Mouse (Mus musculus): Measurements from ENCODE around the gene Gm20821.
"Not testable (repeated sequence)": the region's sequence is repeated elsewhere in the genome, so short reads cannot be mapped to it uniquely, and the experiment has no call there.

Gm20821 gene

DNA sequence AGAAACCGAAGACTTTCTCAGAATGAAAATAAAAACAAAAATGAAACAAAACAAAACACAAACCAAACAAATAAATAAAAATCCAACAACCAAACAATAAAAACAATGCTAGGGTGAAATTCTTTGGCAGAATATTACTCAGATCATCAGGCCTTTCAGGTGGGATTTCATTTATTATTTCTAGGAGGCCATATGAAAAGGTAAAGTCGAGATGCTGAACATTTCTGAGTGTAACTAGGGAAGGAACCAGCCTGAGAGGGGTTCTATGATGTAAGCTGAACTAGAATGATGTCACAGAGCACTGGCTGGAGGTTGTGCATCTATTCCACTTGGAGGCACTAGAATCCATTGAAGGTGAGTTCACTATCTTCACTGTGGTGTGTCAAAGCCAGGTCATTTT, at the start of gene Gm20821:
Gm20821 (plus strand) TSS at position 301 of the 400 bp plus-strand sequence.
- not testable (repeated sequence) for DNase-seq (ENCODE audit: low spot score)

Measured in layer of hippocampus, adult 9-10 months (tissue).